Mouse (Mus musculus): ENCODE data around the gene Mecom. TPM values are rescaled to one million over a fixed set of nuclear protein-coding genes. Genes with fewer than 3 reads are reported as not detected.

The Mecom gene
- polyA plus RNA-seq, 1 experiment = 1.8 TPM

- no peak overlapping the region for H3K4me3 ChIP-seq
- H3K4me2 ChIP-seq (ENCODE audit: low read depth) = no peak overlapping the region
- H3ac ChIP-seq (ENCODE audit: control insufficient read depth, insufficient read length) = no peak overlapping the region
- no peaks in the 10 kb centered on the region for H3K79me2 ChIP-seq (ENCODE audit: control insufficient read depth, insufficient read depth)
- TF ChIP-seq MYOG (IDR thresholded peaks at IDR 0.05; ENCODE audit: control insufficient read depth in 1 of 3, insufficient read depth in 1 of 3, insufficient read length in 2 of 3, low read depth in 2 of 3) (no peak), CEBPB (IDR thresholded peaks at IDR 0.05; ENCODE audit: insufficient read depth, poor library complexity, severe bottlenecking) (no peak), POLR2A (IDR thresholded peaks at IDR 0.05; ENCODE audit: insufficient read length, low read depth) (no peak), MYOD1 (IDR thresholded peaks at IDR 0.05; ENCODE audit: control insufficient read depth in 1 of 3, insufficient read length in 2 of 3, low read depth in 2 of 3) (no peak), REST (IDR thresholded peaks at IDR 0.05; ENCODE audit: insufficient read depth, insufficient read length) (no peak), POLR2AphosphoS2 (IDR thresholded peaks at IDR 0.05; ENCODE audit: insufficient read length, low read depth) (no peak), E2F4 (IDR thresholded peaks at IDR 0.05; ENCODE audit: insufficient read depth) (no peak), SRF (IDR thresholded peaks at IDR 0.05; ENCODE audit: control insufficient read depth, insufficient read length, low read depth) (no peak), TCF12 (IDR thresholded peaks at IDR 0.05; ENCODE audit: insufficient read depth, poor library complexity, severe bottlenecking) (no peak), TCF3 (IDR thresholded peaks at IDR 0.05; ENCODE audit: insufficient read length, low read depth) (no peak), USF1 (IDR thresholded peaks at IDR 0.05; ENCODE audit: low read depth) (no peak), MAX (IDR thresholded peaks at IDR 0.05; ENCODE audit: low read depth) (no peak)
- H3K27me3 ChIP-seq (ENCODE audit: control insufficient read depth, insufficient read depth, insufficient read length) = no peaks in the 10 kb centered on the region
- H3K36me3 ChIP-seq (ENCODE audit: control insufficient read depth, insufficient read depth) = no peaks in the 10 kb centered on the region
Measured at GRCm38 (mm10) chr3:30453546-30454455, 94.0 kb downstream of the Mecom start.

- no peaks in the 10 kb centered on the region for H3K27me3 ChIP-seq (ENCODE audit: control insufficient read depth, insufficient read depth, insufficient read length)
- no peak for TF ChIP-seq SRF (IDR thresholded peaks at IDR 0.05; ENCODE audit: control insufficient read depth, insufficient read length, low read depth)
- TF ChIP-seq TCF3 (IDR thresholded peaks at IDR 0.05; ENCODE audit: insufficient read length, low read depth) = no peak
- no peak for TF ChIP-seq CEBPB (IDR thresholded peaks at IDR 0.05; ENCODE audit: insufficient read depth, poor library complexity, severe bottlenecking)
- no peak for TF ChIP-seq POLR2AphosphoS2 (IDR thresholded peaks at IDR 0.05; ENCODE audit: insufficient read length, low read depth)
- TF ChIP-seq MAX (IDR thresholded peaks at IDR 0.05; ENCODE audit: low read depth) = no peak
- no peak for TF ChIP-seq USF1 (IDR thresholded peaks at IDR 0.05; ENCODE audit: low read depth)
- no peak for TF ChIP-seq TCF12 (IDR thresholded peaks at IDR 0.05; ENCODE audit: insufficient read depth, poor library complexity, severe bottlenecking)
- no peak for TF ChIP-seq MYOD1 (IDR thresholded peaks at IDR 0.05; ENCODE audit: control insufficient read depth in 1 of 3, insufficient read length in 2 of 3, low read depth in 2 of 3)
- no peak for TF ChIP-seq REST (IDR thresholded peaks at IDR 0.05; ENCODE audit: insufficient read depth, insufficient read length)
- TF ChIP-seq POLR2A (IDR thresholded peaks at IDR 0.05; ENCODE audit: insufficient read length, low read depth) = no peak
- no peak for TF ChIP-seq MYOG (IDR thresholded peaks at IDR 0.05; ENCODE audit: control insufficient read depth in 1 of 3, insufficient read depth in 1 of 3, insufficient read length in 2 of 3, low read depth in 2 of 3)
- TF ChIP-seq E2F4 (IDR thresholded peaks at IDR 0.05; ENCODE audit: insufficient read depth) = no peak
Measured at GRCm38 (mm10) chr3:30453046-30453445, 94.8 kb downstream of the Mecom start.

GRCm38 (mm10) chr3:30452511-30452910 lies 95.3 kb downstream of the Mecom start:
- Histone ChIP-seq H3K79me2 (ENCODE audit: control insufficient read depth, insufficient read depth) (no peaks in the 10 kb centered on the region), H3K27me3 (ENCODE audit: control insufficient read depth, insufficient read depth, insufficient read length) (no peaks in the 10 kb centered on the region), H3K4me2 (ENCODE audit: low read depth) (no peak overlapping the region), H3ac (ENCODE audit: control insufficient read depth, insufficient read length) (no peak overlapping the region), H3K36me3 (ENCODE audit: control insufficient read depth, insufficient read depth) (no peaks in the 10 kb centered on the region), H3K4me3 (no peak overlapping the region)
- TF ChIP-seq TCF12 (IDR thresholded peaks at IDR 0.05; ENCODE audit: insufficient read depth, poor library complexity, severe bottlenecking) (no peak), MYOG (IDR thresholded peaks at IDR 0.05; ENCODE audit: control insufficient read depth in 1 of 3, insufficient read depth in 1 of 3, insufficient read length in 2 of 3, low read depth in 2 of 3) (no peak), TCF3 (IDR thresholded peaks at IDR 0.05; ENCODE audit: insufficient read length, low read depth) (no peak), MYOD1 (IDR thresholded peaks at IDR 0.05; ENCODE audit: control insufficient read depth in 1 of 3, insufficient read length in 2 of 3, low read depth in 2 of 3) (no peak), E2F4 (IDR thresholded peaks at IDR 0.05; ENCODE audit: insufficient read depth) (no peak), CEBPB (IDR thresholded peaks at IDR 0.05; ENCODE audit: insufficient read depth, poor library complexity, severe bottlenecking) (no peak), USF1 (IDR thresholded peaks at IDR 0.05; ENCODE audit: low read depth) (no peak)

More at GRCm38 (mm10) chr3:30453046-30453445, 94.8 kb downstream of the Mecom start:
- Histone ChIP-seq H3K4me3 (no peak overlapping the region), H3K79me2 (ENCODE audit: control insufficient read depth, insufficient read depth) (no peaks in the 10 kb centered on the region), H3K36me3 (ENCODE audit: control insufficient read depth, insufficient read depth) (no peaks in the 10 kb centered on the region), H3ac (ENCODE audit: control insufficient read depth, insufficient read length) (no peak overlapping the region), H3K4me2 (ENCODE audit: low read depth) (no peak overlapping the region)

- Histone ChIP-seq H3K79me2 (ENCODE audit: control insufficient read depth, insufficient read depth) (no peaks in the 10 kb centered on the region), H3K27me3 (ENCODE audit: control insufficient read depth, insufficient read depth, insufficient read length) (no peaks in the 10 kb centered on the region), H3ac (ENCODE audit: control insufficient read depth, insufficient read length) (no peak overlapping the region), H3K4me3 (no peak overlapping the region), H3K36me3 (ENCODE audit: control insufficient read depth, insufficient read depth) (no peaks in the 10 kb centered on the region), H3K4me2 (ENCODE audit: low read depth) (no peak overlapping the region)
- TF ChIP-seq TCF12 (IDR thresholded peaks at IDR 0.05; ENCODE audit: insufficient read depth, poor library complexity, severe bottlenecking) (no peak), TCF3 (IDR thresholded peaks at IDR 0.05; ENCODE audit: insufficient read length, low read depth) (no peak), POLR2AphosphoS2 (IDR thresholded peaks at IDR 0.05; ENCODE audit: insufficient read length, low read depth) (no peak), USF1 (IDR thresholded peaks at IDR 0.05; ENCODE audit: low read depth) (no peak), POLR2A (IDR thresholded peaks at IDR 0.05; ENCODE audit: insufficient read length, low read depth) (no peak), MYOG (IDR thresholded peaks at IDR 0.05; ENCODE audit: control insufficient read depth in 1 of 3, insufficient read depth in 1 of 3, insufficient read length in 2 of 3, low read depth in 2 of 3) (no peak), MYOD1 (IDR thresholded peaks at IDR 0.05; ENCODE audit: control insufficient read depth in 1 of 3, insufficient read length in 2 of 3, low read depth in 2 of 3) (no peak), E2F4 (IDR thresholded peaks at IDR 0.05; ENCODE audit: insufficient read depth) (no peak), CEBPB (IDR thresholded peaks at IDR 0.05; ENCODE audit: insufficient read depth, poor library complexity, severe bottlenecking) (no peak), SRF (IDR thresholded peaks at IDR 0.05; ENCODE audit: control insufficient read depth, insufficient read length, low read depth) (no peak), MAX (IDR thresholded peaks at IDR 0.05; ENCODE audit: low read depth) (no peak), REST (IDR thresholded peaks at IDR 0.05; ENCODE audit: insufficient read depth, insufficient read length) (no peak)
Measured at GRCm38 (mm10) chr3:30450206-30450965, 97.4 kb downstream of the Mecom start.
